ENCODE assay signal across 11 mouse cellular contexts in genomic region chr9:48694616-48695061, GRCm38 (mm10).
A peak's percentile ranks its signal among the peaks of the same experiment; 100 is the strongest.
DNase-seq lines count a peak whose midpoint lies in the region; ATAC-seq lines count a peak whose summit lies in the region.
"Had no signal": no experiment of that assay in that cellular context is flagged by ENCODE, and none has a peak within 500 bp of the region (broad histone marks: within the 10 kb centered on the region; RNA-seq: fewer than 3 reads in every experiment).

No protein-coding gene starts in this region.

- no peak for ATAC-seq in midbrain, embryonic 13.5 days
- no peak for ATAC-seq in limb, embryonic 13.5 days (ENCODE audit: low FRiP score, low read depth)
- ATAC-seq in stomach, embryonic 16.5 days (ENCODE audit: insufficient read depth, low FRiP score): peak; percentile 67; the same call in 1 of the 2 replicates

- no peaks in the 10 kb centered on the region for H3K36me3 ChIP-seq in heart, embryonic 10.5 days
- H3K36me3 ChIP-seq in midbrain, embryonic 10.5 days: peaks cover 7% of the 10 kb centered on the region; the same call in 1 of the 2 replicates
- H3K36me3 ChIP-seq in midbrain, embryonic 13.5 days: no peaks in the 10 kb centered on the region
- H3K36me3 ChIP-seq in limb, embryonic 13.5 days: no peaks in the 10 kb centered on the region
- no peaks in the 10 kb centered on the region for H3K36me3 ChIP-seq in stomach, embryonic 16.5 days (ENCODE audit: control insufficient read depth, insufficient read depth, low read length)
- H3K36me3 ChIP-seq: neural tube, embryonic 13.5 days had no signal

- H3K4me1 ChIP-seq in heart, embryonic 10.5 days: peaks cover 49% of the 10 kb centered on the region
- H3K4me1 ChIP-seq in midbrain, embryonic 10.5 days: peaks cover 94% of the 10 kb centered on the region
- H3K4me1 ChIP-seq in midbrain, embryonic 13.5 days (replicated peaks): peaks cover 51% of the 10 kb centered on the region
- peaks cover 19% of the 10 kb centered on the region for H3K4me1 ChIP-seq in limb, embryonic 13.5 days
- H3K4me1 ChIP-seq in stomach, embryonic 16.5 days (ENCODE audit: control insufficient read depth, insufficient read depth, low read length): 0 out of 2 replicates have a peak, but pooled peaks cover 8% of the 10 kb centered on the region

- H3K4me3 ChIP-seq in heart, embryonic 10.5 days: peak overlapping the region; percentile 3; the same call in 1 of the 2 replicates
- H3K4me3 ChIP-seq in midbrain, embryonic 10.5 days: 0 out of 2 replicates have a peak overlapping the region, but pooled peaks have one; percentile 23
- H3K4me3 ChIP-seq in midbrain, embryonic 13.5 days (replicated peaks): no peak overlapping the region
- H3K4me3 ChIP-seq in limb, embryonic 13.5 days: no peak overlapping the region
- no peak overlapping the region for H3K4me3 ChIP-seq in stomach, embryonic 16.5 days (replicated peaks; ENCODE audit: low read length)
- H3K4me3 ChIP-seq: neural tube, embryonic 13.5 days had no signal

- H3K27ac ChIP-seq in heart, embryonic 10.5 days: peak overlapping the region; percentile 72
- peak overlapping the region; percentile 93 for H3K27ac ChIP-seq in midbrain, embryonic 10.5 days (replicated peaks)
- H3K27ac ChIP-seq in midbrain, embryonic 13.5 days: no peak overlapping the region
- H3K27ac ChIP-seq in limb, embryonic 13.5 days: no peak overlapping the region
- peak overlapping the region; percentile 50 for H3K27ac ChIP-seq in stomach, embryonic 16.5 days (ENCODE audit: low read length)
- H3K27ac ChIP-seq: liver, embryonic 14.5 days; neural tube, embryonic 13.5 days had no signal

- no peak overlapping the region for H3K9ac ChIP-seq in midbrain, embryonic 13.5 days (replicated peaks)
- H3K9ac ChIP-seq in limb, embryonic 13.5 days: no peak overlapping the region
- H3K9ac ChIP-seq in stomach, embryonic 16.5 days (ENCODE audit: low read length): no peak overlapping the region
- H3K9ac ChIP-seq: liver, embryonic 14.5 days; neural tube, embryonic 13.5 days had no signal

- H3K9me3 ChIP-seq in heart, embryonic 10.5 days: no peaks in the 10 kb centered on the region
- H3K9me3 ChIP-seq in midbrain, embryonic 10.5 days (replicated peaks): no peaks in the 10 kb centered on the region
- H3K9me3 ChIP-seq in midbrain, embryonic 13.5 days: no peaks in the 10 kb centered on the region
- H3K9me3 ChIP-seq in limb, embryonic 13.5 days: no peaks in the 10 kb centered on the region
- no peaks in the 10 kb centered on the region for H3K9me3 ChIP-seq in stomach, embryonic 16.5 days (replicated peaks; ENCODE audit: control insufficient read depth, low read length)
- H3K9me3 ChIP-seq: neural tube, embryonic 13.5 days had no signal

- peak; percentile 77 for DNase-seq in heart, embryonic 10.5 days (ENCODE audit: low spot score)
- no peak for DNase-seq in heart, adult 18-20 months
- DNase-seq in midbrain, embryonic 10.5 days (ENCODE audit: low spot score): peak; percentile 65
- no peak for DNase-seq in cerebellum, adult 8-10 months
- DNase-seq in gastrocnemius, postnatal 25 days: no peak
- DNase-seq: adrenal gland, postnatal 36 days had no signal

- 10% methylated on average over 10 of the region's 10 CpGs for WGBS in heart, embryonic 10.5 days
- WGBS in midbrain, embryonic 10.5 days: 3% methylated on average over 10 of the region's 10 CpGs
- 4% methylated on average over 10 of the region's 10 CpGs for WGBS in midbrain, embryonic 13.5 days
- WGBS in limb, embryonic 13.5 days: 8% methylated on average over 10 of the region's 10 CpGs
- WGBS in stomach, embryonic 16.5 days: 14% methylated on average over 10 of the region's 10 CpGs

- H3K4me2 ChIP-seq in midbrain, embryonic 13.5 days (replicated peaks): no peak overlapping the region
- peak overlapping the region; percentile 25; the same call in 1 of the 2 replicates for H3K4me2 ChIP-seq in limb, embryonic 13.5 days (replicated peaks)
- H3K4me2 ChIP-seq in stomach, embryonic 16.5 days (ENCODE audit: low read depth, low read length): 0 out of 2 replicates have a peak overlapping the region, but pooled peaks have one; percentile 4
- H3K4me2 ChIP-seq: neural tube, embryonic 13.5 days had no signal

- 0 out of 2 replicates have a peak, but pooled peaks cover 6% of the 10 kb centered on the region for H3K27me3 ChIP-seq in heart, embryonic 10.5 days (ENCODE audit: insufficient read depth, poor library complexity, severe bottlenecking)
- H3K27me3 ChIP-seq in midbrain, embryonic 10.5 days (ENCODE audit: low read depth, poor library complexity, severe bottlenecking): peaks cover 4% of the 10 kb centered on the region; the same call in 1 of the 2 replicates
- H3K27me3 ChIP-seq in midbrain, embryonic 13.5 days: no peaks in the 10 kb centered on the region
- peaks cover 73% of the 10 kb centered on the region for H3K27me3 ChIP-seq in limb, embryonic 13.5 days
- no peaks in the 10 kb centered on the region for H3K27me3 ChIP-seq in stomach, embryonic 16.5 days (ENCODE audit: control insufficient read depth, insufficient read depth, low read length)
- H3K27me3 ChIP-seq: neural tube, embryonic 13.5 days had no signal

Comparison
In these comparisons a context has a peak if more than half of its experiments do, and no peak if none do; other contexts are left out.
1. DNase-seq: peak in heart, embryonic 10.5 days (single experiment) and midbrain, embryonic 10.5 days (single experiment); none in heart, adult 18-20 months (0 of 2), cerebellum, adult 8-10 months (single experiment) and gastrocnemius, postnatal 25 days (single experiment).
2. H3K27ac ChIP-seq: peak in heart, embryonic 10.5 days (single experiment), midbrain, embryonic 10.5 days (single experiment) and stomach, embryonic 16.5 days (single experiment); none in midbrain, embryonic 13.5 days (single experiment) and limb, embryonic 13.5 days (single experiment).
3. H3K4me3 ChIP-seq: peak in heart, embryonic 10.5 days (single experiment) and midbrain, embryonic 10.5 days (single experiment); none in midbrain, embryonic 13.5 days (single experiment), limb, embryonic 13.5 days (single experiment) and stomach, embryonic 16.5 days (single experiment).